Mouse (Mus musculus) ES-E14 (cell line): ENCODE measurements around the gene Myo15.

Source experiments
- CHD2 ChIP-seq: IDR thresholded peaks from 2 replicates; pipeline ENCODE4 v1.6.1; 2014; ENCODE audit warnings: mild to moderate bottlenecking, low read depth, low read length, inconsistent platforms
- HCFC1 ChIP-seq: IDR thresholded peaks from 2 replicates; pipeline ENCODE4 v1.6.1; 2012; ENCODE audit warnings: low read length, inconsistent platforms, borderline replicate concordance; ENCODE audit not compliant: insufficient read depth
- MAFK ChIP-seq: IDR thresholded peaks from 2 replicates; pipeline ENCODE4 v1.6.1; 2014; ENCODE audit warnings: mild to moderate bottlenecking, low read depth, low read length, inconsistent platforms; ENCODE audit not compliant: insufficient read depth
- ZC3H11A ChIP-seq: IDR thresholded peaks from 2 replicates; pipeline ENCODE4 v1.6.1; 2012; ENCODE audit warnings: low read depth, mild to moderate bottlenecking, inconsistent platforms, low read length, borderline replicate concordance

- no peak for TF ChIP-seq CHD2
- no peak for TF ChIP-seq MAFK
- TF ChIP-seq HCFC1, result no peak
- no peak for TF ChIP-seq ZC3H11A
These were observed 72.7 kb downstream of the Myo15 start for GRCm38 (mm10) chr11:60541831-60542230.
